Mouse (Mus musculus) CH12.LX (cell line): Measurements from ENCODE around the gene Wdfy3. TPM values are rescaled to one million over a fixed set of nuclear protein-coding genes. Genes with fewer than 3 reads are reported as not detected.

ENCODE experiments used
- DNase-seq: peaks from one replicate; pipeline ENCODE4 v3.0.0-alpha.2; 2013; ENCODE audit errors: extremely low read depth
- H3K27ac ChIP-seq: 2 replicates; pipeline ENCODE4 v1.5.1; 2012; ENCODE audit warnings: low read depth, mild to moderate bottlenecking, control low read depth, moderate library complexity; ENCODE audit not compliant: insufficient read depth
- H3K27me3 ChIP-seq: replicated peaks from 2 replicates; pipeline ENCODE3; 2012; ENCODE audit warnings: inconsistent platforms
- H3K36me3 ChIP-seq, 2 experiments: replicated peaks in 1 of 2; 2 replicates each; pipeline versions ENCODE3 to v1.6.1; 2012; ENCODE audit warnings: inconsistent platforms in 1 of 2, low read length in 1 of 2, mild to moderate bottlenecking in 1 of 2, mixed read lengths in 1 of 2, moderate library complexity in 1 of 2; ENCODE audit not compliant: control insufficient read depth in 1 of 2, insufficient read depth in 1 of 2
- H3K4me1 ChIP-seq, 2 experiments: 2 replicates each; pipeline ENCODE4 v1.6.1; 2012; ENCODE audit warnings: inconsistent platforms in 1 of 2, moderate library complexity in 1 of 2; ENCODE audit not compliant: insufficient read depth in 2 of 2, control insufficient read depth in 1 of 2
- H3K4me2 ChIP-seq: 2 replicates; pipeline ENCODE4 v1.6.1; 2012; ENCODE audit warnings: low read depth, mild to moderate bottlenecking, control low read depth; ENCODE audit not compliant: poor library complexity, insufficient read depth, severe bottlenecking
- H3K4me3 ChIP-seq, 3 experiments: fragments of 150-350 bp in 1 of 3; sonication (generic) in 1 of 3; replicated peaks in 1 of 3; 2 replicates each; pipeline versions ENCODE3 to v1.5.1; 2011 to 2012; ENCODE audit warnings: low read depth in 2 of 3, low read length in 2 of 3, mild to moderate bottlenecking in 2 of 3, moderate library complexity in 2 of 3, control low read depth in 1 of 3, improper control_type of control experiment in 1 of 3, inconsistent platforms in 1 of 3, mixed read lengths in 1 of 3; ENCODE audit not compliant: poor library complexity in 1 of 3
- H3K79me2 ChIP-seq: replicated peaks from 2 replicates; pipeline ENCODE4 v1.6.1; 2012; ENCODE audit warnings: mild to moderate bottlenecking, moderate library complexity; ENCODE audit not compliant: control insufficient read depth, poor library complexity, insufficient read depth, severe bottlenecking; ENCODE audit errors: extremely low read depth
- H3K9ac ChIP-seq: 2 replicates; pipeline ENCODE4 v1.6.1; 2012; ENCODE audit warnings: low read depth, mild to moderate bottlenecking, control low read depth, moderate library complexity; ENCODE audit not compliant: insufficient read depth
- H3K9me3 ChIP-seq: replicated peaks from 2 replicates; pipeline ENCODE3; 2012; ENCODE audit warnings: low read length, inconsistent platforms, mixed read lengths
- CHD1 ChIP-seq: IDR thresholded peaks from 2 replicates; pipeline ENCODE4 v1.6.1; 2012; ENCODE audit warnings: low read depth, low read length, improper control_type of control experiment, inconsistent platforms
- CTCF ChIP-seq, 2 experiments: IDR thresholded peaks in 1 of 2; conservative IDR thresholded peaks in 1 of 2; 2 replicates each; pipeline ENCODE4 v1.5.1; 2011 to 2012; ENCODE audit warnings: low read depth in 2 of 2, low read length in 2 of 2, improper control_type of control experiment in 1 of 2, inconsistent platforms in 1 of 2, mild to moderate bottlenecking in 1 of 2, moderate library complexity in 1 of 2
- ELF1 ChIP-seq: IDR thresholded peaks from 2 replicates; pipeline ENCODE4 v1.6.1; 2014; ENCODE audit warnings: low read depth, mild to moderate bottlenecking, inconsistent platforms, low read length, improper control_type of control experiment
- EP300 ChIP-seq: IDR thresholded peaks from 2 replicates; pipeline ENCODE4 v1.6.1; 2011; ENCODE audit warnings: low read length, improper control_type of control experiment
- ETS1 ChIP-seq: conservative IDR thresholded peaks from 2 replicates; pipeline ENCODE4 v1.6.1; 2012; ENCODE audit warnings: low read depth, mild to moderate bottlenecking, inconsistent platforms, low read length, improper control_type of control experiment, moderate library complexity
- GABPA ChIP-seq: IDR thresholded peaks from 2 replicates; pipeline ENCODE4 v1.6.1; 2012; ENCODE audit warnings: low read depth, low read length, improper control_type of control experiment, inconsistent platforms; ENCODE audit not compliant: insufficient replicate concordance
- IRF4 ChIP-seq: IDR thresholded peaks from 2 replicates; pipeline ENCODE4 v1.6.1; 2014; ENCODE audit warnings: low read depth, mild to moderate bottlenecking, inconsistent platforms, low read length, improper control_type of control experiment
- JUN ChIP-seq: IDR thresholded peaks from 2 replicates; pipeline ENCODE4 v1.6.1; 2011; ENCODE audit warnings: low read depth, mild to moderate bottlenecking, low read length, improper control_type of control experiment, moderate library complexity; ENCODE audit not compliant: insufficient read depth
- JUND ChIP-seq: conservative IDR thresholded peaks from 2 replicates; pipeline ENCODE4 v1.6.1; 2011; ENCODE audit warnings: low read depth, low read length, improper control_type of control experiment
- KAT2A ChIP-seq: IDR thresholded peaks from 2 replicates; pipeline ENCODE4 v1.6.1; 2012; ENCODE audit warnings: low read length, improper control_type of control experiment, inconsistent platforms; ENCODE audit not compliant: insufficient replicate concordance
- MAX ChIP-seq: IDR thresholded peaks from 2 replicates; pipeline ENCODE4 v1.6.1; 2011; ENCODE audit warnings: low read length, improper control_type of control experiment
- MAZ ChIP-seq: IDR thresholded peaks from 2 replicates; pipeline ENCODE4 v1.6.1; 2012; ENCODE audit warnings: low read depth, mild to moderate bottlenecking, inconsistent platforms, low read length, improper control_type of control experiment, moderate library complexity
- NELFE ChIP-seq: IDR thresholded peaks from 2 replicates; pipeline ENCODE4 v1.6.1; 2011; ENCODE audit warnings: low read depth, low read length, improper control_type of control experiment
- NRF1 ChIP-seq: IDR thresholded peaks from 2 replicates; pipeline ENCODE4 v1.6.1; 2014; ENCODE audit warnings: low read depth, mild to moderate bottlenecking, inconsistent platforms, low read length, improper control_type of control experiment, moderate library complexity
- PAX5 ChIP-seq: IDR thresholded peaks from 2 replicates; pipeline ENCODE4 v1.6.1; 2012; ENCODE audit warnings: low read length, inconsistent platforms, mixed read lengths
- POLR2A ChIP-seq: IDR thresholded peaks from 2 replicates; pipeline ENCODE4 v1.6.1; 2011; ENCODE audit warnings: low read depth, mild to moderate bottlenecking, improper control_type of control experiment, low read length
- POLR2AphosphoS2 ChIP-seq: IDR thresholded peaks from 2 replicates; pipeline ENCODE4 v1.6.1; 2011; ENCODE audit warnings: low read depth, low read length, improper control_type of control experiment
- RAD21 ChIP-seq: IDR thresholded peaks from 2 replicates; pipeline ENCODE4 v1.6.1; 2011; ENCODE audit warnings: low read depth, mild to moderate bottlenecking, low read length, improper control_type of control experiment, moderate library complexity
- SIN3A ChIP-seq: IDR thresholded peaks from 2 replicates; pipeline ENCODE4 v1.6.1; 2012; ENCODE audit warnings: low read length, improper control_type of control experiment, inconsistent platforms
- TBP ChIP-seq: conservative IDR thresholded peaks from 2 replicates; pipeline ENCODE4 v1.6.1; 2011; ENCODE audit warnings: low read depth, low read length, improper control_type of control experiment
- TCF12 ChIP-seq: IDR thresholded peaks from 2 replicates; pipeline ENCODE4 v1.6.1; 2014; ENCODE audit warnings: low read depth, mild to moderate bottlenecking, inconsistent platforms, low read length, improper control_type of control experiment
- UBTF ChIP-seq: IDR thresholded peaks from 2 replicates; pipeline ENCODE4 v1.6.1; 2012; ENCODE audit warnings: low read depth, mild to moderate bottlenecking, inconsistent platforms, low read length, improper control_type of control experiment, moderate library complexity
- USF1 ChIP-seq: IDR thresholded peaks from 2 replicates; pipeline ENCODE4 v1.6.1; 2014; ENCODE audit warnings: low read depth, mild to moderate bottlenecking, inconsistent platforms, low read length, improper control_type of control experiment
- USF2 ChIP-seq: conservative IDR thresholded peaks from 2 replicates; pipeline ENCODE4 v1.6.1; 2011; ENCODE audit warnings: low read depth, low read length, improper control_type of control experiment
- ZMIZ1 ChIP-seq: IDR thresholded peaks from 2 replicates; pipeline ENCODE4 v1.6.1; 2012; ENCODE audit warnings: low read depth, mild to moderate bottlenecking, inconsistent platforms, low read length, improper control_type of control experiment
- ZNF384 ChIP-seq: IDR thresholded peaks from 2 replicates; pipeline ENCODE4 v1.6.1; 2012; ENCODE audit warnings: low read depth, low read length, improper control_type of control experiment, inconsistent platforms
- dilution Hi-C: fragments of 300-500 bp; cut with MboI; formaldehyde crosslinking; loops from 2 replicates; pipeline ENCODE4 v1.14.3; 2020; ENCODE audit warnings: low sequenced_read_pairs; ENCODE audit not compliant: extremely low pct_unique_long_range_greater_than_20kb, extremely low pct_ligation_motif_present
- in situ Hi-C: fragments of 300-500 bp; cut with MboI; formaldehyde crosslinking; loops from 3 replicates; pipeline ENCODE4 v1.14.3; 2019; ENCODE audit warnings: low sequenced_read_pairs, low pct_ligation_motif_present, low pct_unique_long_range_greater_than_20kb, mixed read lengths
- polyA plus RNA-seq: library from polyadenylated mRNA; unstranded; fragments of >175 nt; gene quantifications from 2 replicates; pipeline ENCODE4 v1.2.1, GENCODE M21; 2012; ENCODE audit warnings: low read depth; ENCODE audit not compliant: insufficient read length
- total RNA-seq, 2 experiments: library from RNA; depleted of rRNA; stranded (reverse); fragments of 300-350 nt in 1 of 2; fragments of >200 nt in 1 of 2; gene quantifications; 2 replicates each; pipeline ENCODE4 v1.2.3; 2012 to 2014

Gene Wdfy3
- total and polyA plus RNA-seq, 3 experiments: not detected

DNA sequence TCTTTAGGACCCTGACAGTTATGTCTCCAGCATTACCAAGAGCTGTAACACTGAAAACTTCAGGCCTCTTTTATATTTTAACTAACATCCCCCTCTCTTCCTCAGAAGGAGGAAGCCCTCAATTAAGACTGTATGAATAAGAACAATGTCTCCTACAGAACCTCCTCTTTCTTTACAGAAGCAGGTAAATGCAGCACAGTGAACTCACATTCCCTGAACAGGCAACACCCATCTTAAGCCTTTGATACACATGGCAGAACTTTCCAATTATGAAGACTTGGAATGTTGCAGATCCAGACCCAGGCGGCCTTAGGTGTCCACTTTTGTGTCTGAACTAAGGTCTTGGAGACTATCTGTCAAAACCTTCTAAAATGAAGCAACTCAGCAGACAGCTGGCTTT, 167.0 kb downstream of the Wdfy3 start:
- H3K79me2 ChIP-seq: no peaks in the 10 kb centered on the region
- H3K27ac ChIP-seq: no peak overlapping the region
- in situ Hi-C loops (no loop called here), dilution Hi-C loops (no loop called here)
- H3K9ac ChIP-seq: no peak overlapping the region
- no peaks in the 10 kb centered on the region for H3K27me3 ChIP-seq
- DNase-seq: no peak
- H3K4me2 ChIP-seq: no peak overlapping the region
- H3K36me3 ChIP-seq: no peaks in the 10 kb centered on the region
- no peak overlapping the region for H3K4me3 ChIP-seq
- peaks cover 74% of the 10 kb centered on the region for H3K9me3 ChIP-seq
- TF ChIP-seq PAX5 (no peak), TBP (no peak), USF2 (no peak), NRF1 (no peak), POLR2A (no peak), POLR2AphosphoS2 (no peak), MAX (no peak), GABPA (no peak), UBTF (no peak), JUND (no peak)
- no peaks in the 10 kb centered on the region for H3K4me1 ChIP-seq

DNA sequence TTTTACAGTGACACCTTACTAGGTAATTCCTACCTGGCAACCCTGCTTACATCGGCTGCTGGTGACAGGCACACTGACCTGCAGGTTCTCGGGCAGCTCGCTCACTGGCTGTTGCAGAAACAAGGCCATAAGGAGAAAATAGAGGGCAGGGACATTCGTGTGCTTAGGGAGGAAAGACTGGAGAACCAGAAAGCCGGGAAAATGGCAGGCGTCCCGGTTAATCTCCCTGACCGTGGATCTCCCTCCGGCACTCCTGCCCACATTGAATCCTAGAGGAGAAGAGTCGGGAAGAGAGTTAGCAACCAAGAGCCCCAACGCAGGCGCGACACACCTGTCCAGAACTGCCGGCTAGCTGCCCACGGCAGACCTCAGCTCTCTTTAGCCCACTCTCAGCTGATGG, 169.7 kb downstream of the Wdfy3 start:
- H3K9ac ChIP-seq: no peak overlapping the region
- no peak overlapping the region for H3K4me2 ChIP-seq
- TF ChIP-seq MAZ (no peak), POLR2AphosphoS2 (no peak), ETS1 (no peak), POLR2A (no peak), EP300 (no peak)
- dilution Hi-C loops (no loop called here), in situ Hi-C loops (no loop called here)
- no peaks in the 10 kb centered on the region for H3K4me1 ChIP-seq
- H3K27ac ChIP-seq: no peak overlapping the region
- H3K4me3 ChIP-seq: no peak overlapping the region
- DNase-seq: no peak
- no peaks in the 10 kb centered on the region for H3K79me2 ChIP-seq
- no peaks in the 10 kb centered on the region for H3K36me3 ChIP-seq
- no peaks in the 10 kb centered on the region for H3K27me3 ChIP-seq
- peaks cover 78% of the 10 kb centered on the region for H3K9me3 ChIP-seq

DNA sequence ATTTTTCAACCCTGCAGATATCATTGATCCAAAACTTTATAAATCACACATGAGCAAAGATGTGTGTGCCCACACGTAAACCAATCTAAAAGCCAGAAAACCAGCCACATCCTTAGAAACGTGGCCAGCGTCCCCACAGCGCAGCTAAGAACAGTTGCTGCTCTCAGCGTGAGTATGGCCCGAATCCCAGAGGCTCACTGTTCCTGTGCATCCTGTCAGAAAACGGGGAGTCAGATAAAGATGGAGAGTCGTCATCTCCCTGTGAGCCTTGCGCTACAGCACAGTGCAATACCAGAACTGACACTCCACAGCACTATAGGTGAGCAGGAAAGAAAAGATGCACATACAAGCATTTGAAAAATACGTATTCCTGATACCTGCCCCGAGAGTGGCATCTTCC, 172.9 kb downstream of the Wdfy3 start:
- DNase-seq: no peak

More for the DNA sequence above, 172.9 kb downstream of the Wdfy3 start:
- no peak for TF ChIP-seq POLR2AphosphoS2
- TF ChIP-seq USF2: no peak
- TF ChIP-seq GABPA: no peak
- TF ChIP-seq SIN3A: no peak
- no peak for TF ChIP-seq CTCF (conservative IDR thresholded peaks at IDR 0.05 in 1 of 2, IDR thresholded peaks at IDR 0.05 in 1 of 2; ENCODE audit: low read depth in 2 of 2, low read length in 2 of 2)
- no peak for TF ChIP-seq NELFE
- no peak for TF ChIP-seq ZMIZ1
- no peak for TF ChIP-seq TBP
- TF ChIP-seq ETS1: no peak
- no peak for TF ChIP-seq IRF4
- no peak for TF ChIP-seq CHD1
- no peak for TF ChIP-seq ELF1
- no peak for TF ChIP-seq KAT2A
- TF ChIP-seq ZNF384: no peak
- TF ChIP-seq TCF12: no peak
- no peak for TF ChIP-seq PAX5
- no peak for TF ChIP-seq JUN
- TF ChIP-seq USF1: no peak
- no peak for TF ChIP-seq RAD21
- no peak for TF ChIP-seq NRF1
- Histone ChIP-seq H3K9me3 (peaks cover 83% of the 10 kb centered on the region), H3K36me3 (no peaks in the 10 kb centered on the region), H3K4me2 (no peak overlapping the region), H3K79me2 (no peaks in the 10 kb centered on the region), H3K4me1 (no peaks in the 10 kb centered on the region), H3K27me3 (no peaks in the 10 kb centered on the region), H3K4me3 (no peak overlapping the region), H3K27ac (no peak overlapping the region), H3K9ac (no peak overlapping the region)
- dilution Hi-C loops (no loop called here), in situ Hi-C loops (no loop called here)
